Mouse (Mus musculus) liver, embryonic 13.5 days (tissue): ENCODE measurements around the gene Slc6a17. TPM values are rescaled to one million over a fixed set of nuclear protein-coding genes. Genes with fewer than 3 reads are reported as not detected.

Experiments
- ATAC-seq: fragments of 200-750 bp; cut with Nextera tagmentation; 2 replicates; pipeline ENCODE4 v1.8.0; 2017; ENCODE audit warnings: low read depth, mild to moderate bottlenecking, moderate number of reproducible peaks, moderate library complexity
- DNase-seq: peaks from one replicate; pipeline ENCODE4 v3.0.0; 2022
- H3K27ac ChIP-seq: fragments of 300-500 bp; sonication (generic); 2 replicates; pipeline ENCODE4 v1.5.1; 2015; ENCODE audit warnings: moderate library complexity, mild to moderate bottlenecking, inconsistent platforms
- H3K27me3 ChIP-seq: fragments of 300-500 bp; sonication (generic); 2 replicates; pipeline ENCODE4 v1.6.1; 2015; ENCODE audit warnings: mild to moderate bottlenecking, inconsistent platforms
- H3K36me3 ChIP-seq: fragments of 300-500 bp; sonication (generic); 2 replicates; pipeline ENCODE4 v1.6.1; 2015; ENCODE audit warnings: mild to moderate bottlenecking, inconsistent platforms
- H3K4me1 ChIP-seq: fragments of 300-500 bp; sonication (generic); replicated peaks from 2 replicates; pipeline ENCODE4 v1.6.1; 2015; ENCODE audit warnings: inconsistent platforms
- H3K4me2 ChIP-seq: fragments of 300-500 bp; sonication (generic); 2 replicates; pipeline ENCODE4 v1.6.1; 2015; ENCODE audit warnings: inconsistent platforms, mild to moderate bottlenecking, moderate library complexity
- H3K4me3 ChIP-seq: fragments of 300-500 bp; sonication (generic); replicated peaks from 2 replicates; pipeline ENCODE4 v1.5.1; 2015; ENCODE audit warnings: mild to moderate bottlenecking, inconsistent platforms
- H3K9ac ChIP-seq: fragments of 300-500 bp; sonication (generic); 2 replicates; pipeline ENCODE4 v1.6.1; 2015; ENCODE audit warnings: mild to moderate bottlenecking, inconsistent platforms
- H3K9me3 ChIP-seq: fragments of 300-500 bp; sonication (generic); replicated peaks from 2 replicates; pipeline ENCODE4 v1.6.1; 2016; ENCODE audit warnings: inconsistent platforms
- WGBS: fragments of 180-500 bp; shearing (Covaris S2); methylation state at CpG from one replicate; pipeline ENCODE4 v1.1.7; 2015; ENCODE audit not compliant: insufficient replicate concordance; 5-methylcytosine and 5-hydroxymethylcytosine counted together
- polyA plus RNA-seq: library from polyadenylated mRNA; unstranded; fragments of >200 nt; fragmentation: Nextera tagmentation; extraction: Ambion mirVana; gene quantifications from 2 replicates; pipeline ENCODE4 v1.2.1, GENCODE M21; 2015

Gene Slc6a17
- polyA plus RNA-seq, 1 experiment from 2014 or later = 0.27 TPM

- DNase-seq (no peak), ATAC-seq (no peak)
- 62% methylated on average over 5 of the region's 5 CpGs for WGBS
- H3K27me3 ChIP-seq = peaks cover 43% of the 10 kb centered on the region
- no peak overlapping the region for H3K9ac ChIP-seq
- no peak overlapping the region for H3K4me2 ChIP-seq
- no peaks in the 10 kb centered on the region for H3K4me1 ChIP-seq
- no peaks in the 10 kb centered on the region for H3K9me3 ChIP-seq
- no peak overlapping the region for H3K4me3 ChIP-seq
- no peak overlapping the region for H3K27ac ChIP-seq
- no peaks in the 10 kb centered on the region for H3K36me3 ChIP-seq
Observed at GRCm38 (mm10) chr3:107520931-107521330, 3.1 kb upstream of the Slc6a17 start.

DNA sequence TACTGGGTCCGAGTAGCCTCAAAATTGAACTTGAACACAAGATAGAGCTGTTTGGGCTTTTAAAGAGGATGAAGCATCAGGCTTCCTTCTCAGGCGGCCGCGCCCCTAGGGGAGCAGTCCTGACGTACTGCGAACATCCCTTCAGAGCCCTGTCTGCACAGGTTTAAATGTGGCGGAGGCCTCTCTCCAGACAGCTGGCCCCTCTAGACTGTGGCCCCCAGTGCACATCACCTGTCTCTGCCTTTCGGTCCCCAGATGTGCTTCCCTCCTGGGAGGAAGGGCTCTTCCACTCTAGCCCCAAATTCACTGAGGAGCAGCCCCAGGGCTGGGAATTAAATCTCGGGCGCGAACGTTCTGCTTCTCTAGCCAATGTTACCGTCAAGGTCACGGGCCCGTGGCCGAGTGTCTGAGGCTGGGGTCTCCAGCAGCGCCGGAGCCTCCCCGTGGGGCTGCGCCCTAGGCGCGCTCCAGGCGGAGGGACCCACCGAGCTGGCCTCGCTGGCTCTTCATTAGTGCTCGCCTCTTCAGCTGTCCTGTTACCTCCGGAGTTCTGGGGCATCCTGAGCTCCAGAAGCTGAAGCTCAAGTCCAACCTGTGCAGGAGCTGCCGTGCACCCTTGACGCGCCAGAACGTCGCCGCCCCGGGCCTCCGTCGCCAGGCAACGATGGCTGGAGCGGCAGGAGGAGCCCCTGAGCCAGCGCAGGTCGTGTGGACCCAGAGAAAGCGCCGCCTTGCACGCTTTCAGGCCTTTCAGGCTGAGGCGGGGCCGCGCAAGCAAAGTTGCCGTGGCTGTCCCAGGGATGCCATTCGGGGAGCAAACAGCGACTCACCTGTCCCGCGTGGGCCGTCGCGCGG, 815 bp downstream of the Slc6a17 start:
- no peak for ATAC-seq
- Histone ChIP-seq H3K9ac (no peak overlapping the region), H3K4me2 (peak overlapping the region; percentile 56), H3K4me3 (peak overlapping the region; percentile 41), H3K9me3 (no peaks in the 10 kb centered on the region), H3K36me3 (no peaks in the 10 kb centered on the region), H3K4me1 (no peaks in the 10 kb centered on the region), H3K27me3 (peaks cover 61% of the 10 kb centered on the region), H3K27ac (no peak overlapping the region)
- no peak for DNase-seq
- 6% methylated on average over 55 of the region's 55 CpGs for WGBS

DNA sequence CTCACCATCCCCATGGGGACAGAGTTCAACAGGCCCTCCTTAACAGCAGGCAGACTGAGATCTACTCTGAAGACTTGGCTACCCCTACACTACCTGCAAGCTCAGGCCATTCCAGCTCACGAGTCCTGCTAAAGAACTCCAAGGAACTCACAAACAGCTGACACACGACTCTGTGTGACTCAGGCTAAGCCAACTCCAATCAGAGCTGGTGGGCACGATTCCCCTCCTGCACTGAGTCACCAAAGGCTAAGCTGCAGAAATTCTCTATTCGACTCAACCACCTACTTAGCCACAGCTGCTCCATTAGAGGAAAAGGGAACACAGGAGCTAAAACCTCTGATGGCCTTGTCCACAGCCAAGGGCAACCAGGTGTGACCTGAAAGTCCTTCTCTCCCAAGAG, 1.8 kb downstream of the Slc6a17 start:
- Histone ChIP-seq H3K4me3 (no peak overlapping the region), H3K9ac (no peak overlapping the region), H3K4me2 (no peak overlapping the region), H3K27ac (no peak overlapping the region), H3K4me1 (no peaks in the 10 kb centered on the region), H3K9me3 (no peaks in the 10 kb centered on the region), H3K27me3 (peaks cover 59% of the 10 kb centered on the region), H3K36me3 (no peaks in the 10 kb centered on the region)
- WGBS = 34% methylated on average over 4 of the region's 4 CpGs
- no peak for DNase-seq
- no peak for ATAC-seq

- ATAC-seq (no peak), DNase-seq (no peak)
- Histone ChIP-seq H3K4me1 (no peaks in the 10 kb centered on the region), H3K36me3 (no peaks in the 10 kb centered on the region), H3K27ac (no peak overlapping the region), H3K27me3 (peaks cover 23% of the 10 kb centered on the region), H3K9me3 (no peaks in the 10 kb centered on the region), H3K9ac (no peak overlapping the region), H3K4me2 (no peak overlapping the region), H3K4me3 (no peak overlapping the region)
- 72% methylated on average over 3 of the region's 3 CpGs for WGBS
Observed at GRCm38 (mm10) chr3:107511416-107511815, 6.4 kb downstream of the Slc6a17 start.

DNA sequence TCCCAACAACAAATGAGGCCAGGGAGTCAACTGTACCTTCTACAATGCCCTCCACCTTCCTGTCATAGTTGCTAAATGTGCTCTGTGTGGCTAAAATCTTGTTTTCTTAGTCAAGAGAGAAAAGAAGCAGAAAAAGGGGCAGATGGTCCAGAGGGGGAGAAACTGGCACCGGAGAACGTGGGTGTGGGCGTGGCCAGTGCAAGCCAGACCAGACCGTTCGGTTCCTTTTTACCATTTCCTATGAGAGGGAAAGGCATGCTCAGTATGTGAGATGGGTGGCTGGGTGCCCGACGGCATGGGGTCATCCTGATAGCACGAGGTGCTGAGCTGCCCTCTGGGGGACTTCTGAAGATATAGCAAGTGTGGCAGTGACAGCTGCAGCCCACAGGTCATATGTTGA, 9.1 kb downstream of the Slc6a17 start:
- H3K27me3 ChIP-seq = no peaks in the 10 kb centered on the region
- H3K36me3 ChIP-seq = no peaks in the 10 kb centered on the region

GRCm38 (mm10) chr3:107507966-107508365, 9.9 kb downstream of the Slc6a17 start:
- Histone ChIP-seq H3K27ac (no peak overlapping the region), H3K4me2 (no peak overlapping the region), H3K9ac (no peak overlapping the region), H3K4me3 (no peak overlapping the region), H3K36me3 (no peaks in the 10 kb centered on the region), H3K27me3 (no peaks in the 10 kb centered on the region), H3K9me3 (no peaks in the 10 kb centered on the region), H3K4me1 (no peaks in the 10 kb centered on the region)
- no peak for ATAC-seq
- no peak for DNase-seq
- WGBS = 65% methylated on average over 9 of the region's 9 CpGs

More for the DNA sequence above, 9.1 kb downstream of the Slc6a17 start:
- no peaks in the 10 kb centered on the region for H3K4me1 ChIP-seq
- no peak for DNase-seq
- no peak overlapping the region for H3K9ac ChIP-seq
- H3K4me3 ChIP-seq = no peak overlapping the region
- no peak overlapping the region for H3K27ac ChIP-seq
- no peak for ATAC-seq
- WGBS = 49% methylated on average over 8 of the region's 8 CpGs
- no peak overlapping the region for H3K4me2 ChIP-seq
- H3K9me3 ChIP-seq = no peaks in the 10 kb centered on the region

- Histone ChIP-seq H3K9ac (no peak overlapping the region), H3K9me3 (no peaks in the 10 kb centered on the region), H3K36me3 (no peaks in the 10 kb centered on the region), H3K4me3 (no peak overlapping the region), H3K4me1 (no peaks in the 10 kb centered on the region), H3K27me3 (no peaks in the 10 kb centered on the region), H3K27ac (no peak overlapping the region), H3K4me2 (no peak overlapping the region)
- WGBS = 55% methylated on average over 4 of the region's 4 CpGs
- DNase-seq (no peak), ATAC-seq (no peak)
Observed at GRCm38 (mm10) chr3:107506531-107506930, 11.3 kb downstream of the Slc6a17 start.

DNA sequence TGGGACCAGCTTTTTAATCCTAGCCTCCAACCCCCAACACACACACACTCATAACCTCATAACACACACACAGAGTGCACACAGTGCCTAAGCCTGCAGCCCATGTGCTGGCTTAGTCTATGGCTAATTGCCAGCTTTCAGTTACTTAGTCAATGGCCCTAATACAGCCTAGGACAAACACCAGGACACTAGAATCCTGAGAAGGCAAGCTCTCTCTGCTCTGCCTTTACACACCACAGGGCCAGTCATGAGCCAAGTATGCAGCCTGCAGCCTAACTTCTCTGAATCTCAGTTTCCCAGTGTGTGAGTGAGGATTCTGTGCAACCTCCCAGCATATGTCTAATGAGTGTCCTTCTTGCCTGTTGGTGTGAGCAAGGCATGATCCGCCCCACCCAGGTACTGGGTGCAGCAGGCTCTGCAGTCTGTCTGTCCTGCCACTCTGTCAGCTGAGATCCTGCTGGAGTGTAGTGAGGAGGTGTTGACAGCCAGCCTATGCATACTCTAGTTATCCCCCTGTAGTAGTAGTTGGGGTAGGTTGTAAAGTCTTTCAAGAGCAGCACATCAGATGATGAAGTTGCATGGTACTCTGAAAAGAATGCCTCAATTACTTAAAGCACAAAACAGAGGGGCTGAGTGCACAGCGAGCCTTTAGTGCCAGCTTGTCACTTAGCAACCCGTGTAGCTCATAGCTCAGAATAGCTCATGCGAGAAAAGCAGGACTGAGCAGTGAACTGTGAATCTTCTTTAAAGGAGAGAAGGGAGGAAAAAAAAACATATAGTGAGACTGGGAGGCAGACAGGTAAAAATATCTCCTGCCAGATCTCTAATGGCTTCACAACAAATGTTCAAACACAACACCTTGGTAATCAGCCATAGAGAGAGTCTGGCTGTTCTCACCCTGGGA, 12.1 kb downstream of the Slc6a17 start:
- WGBS = 67% methylated on average over 4 of the region's 4 CpGs
- no peaks in the 10 kb centered on the region for H3K27me3 ChIP-seq
- H3K4me3 ChIP-seq = no peak overlapping the region
- H3K4me2 ChIP-seq = no peak overlapping the region
- no peak overlapping the region for H3K27ac ChIP-seq
- H3K9ac ChIP-seq = no peak overlapping the region
- H3K36me3 ChIP-seq = no peaks in the 10 kb centered on the region
- no peaks in the 10 kb centered on the region for H3K9me3 ChIP-seq
- no peaks in the 10 kb centered on the region for H3K4me1 ChIP-seq
- DNase-seq (no peak), ATAC-seq (no peak)

DNA sequence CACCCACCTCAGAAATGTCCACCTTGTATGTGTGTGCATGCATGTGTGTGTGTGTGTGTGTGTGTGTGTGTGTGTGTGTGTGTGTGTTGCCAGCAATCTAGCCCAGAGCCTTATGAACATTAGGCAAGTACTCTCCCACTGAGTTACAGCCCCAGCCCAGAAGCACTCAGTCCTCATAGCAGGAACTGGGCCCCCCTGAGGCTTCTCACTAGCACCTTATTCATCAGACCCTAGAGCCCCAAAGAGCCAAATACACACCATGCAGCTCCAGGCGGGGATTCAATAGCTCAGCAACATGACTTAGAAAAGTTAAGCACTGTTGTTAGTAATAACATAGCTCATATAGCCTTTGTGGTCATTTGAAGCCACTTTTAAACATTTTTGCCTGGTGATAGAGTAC, 13.3 kb downstream of the Slc6a17 start:
- H3K9ac ChIP-seq = no peak overlapping the region
- WGBS = 30% methylated on average over 1 of the region's 1 CpGs
- ATAC-seq (no peak), DNase-seq (no peak)
- no peaks in the 10 kb centered on the region for H3K4me1 ChIP-seq
- H3K4me2 ChIP-seq = no peak overlapping the region
- H3K9me3 ChIP-seq = no peaks in the 10 kb centered on the region
- H3K27ac ChIP-seq = no peak overlapping the region
- H3K36me3 ChIP-seq = no peaks in the 10 kb centered on the region
- H3K27me3 ChIP-seq = no peaks in the 10 kb centered on the region
- H3K4me3 ChIP-seq = no peak overlapping the region

DNA sequence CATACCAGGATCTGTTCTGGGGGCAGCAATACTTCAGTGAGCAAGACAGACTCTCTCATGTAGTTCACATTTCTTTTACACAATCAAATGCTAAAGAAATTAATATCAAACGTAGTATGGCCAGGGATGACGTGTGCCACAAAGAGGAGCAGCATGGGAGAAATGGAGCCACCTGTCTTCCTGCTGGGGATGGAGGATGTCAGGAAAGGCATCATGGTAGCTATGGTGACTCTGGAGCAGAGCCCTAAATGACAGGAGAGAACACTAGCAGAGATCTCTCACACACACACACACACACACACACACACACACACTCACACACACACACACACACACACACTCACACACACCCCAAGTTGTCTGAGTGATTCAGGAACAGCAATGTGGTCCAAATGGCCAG, 14.1 kb downstream of the Slc6a17 start:
- H3K4me3 ChIP-seq = no peak overlapping the region
- H3K4me1 ChIP-seq = no peaks in the 10 kb centered on the region
- H3K4me2 ChIP-seq = no peak overlapping the region
- DNase-seq (no peak), ATAC-seq (no peak)
- H3K9me3 ChIP-seq = no peaks in the 10 kb centered on the region
- 42% methylated on average over 2 of the region's 2 CpGs for WGBS
- no peaks in the 10 kb centered on the region for H3K27me3 ChIP-seq
- no peak overlapping the region for H3K9ac ChIP-seq
- no peak overlapping the region for H3K27ac ChIP-seq
- no peaks in the 10 kb centered on the region for H3K36me3 ChIP-seq

DNA sequence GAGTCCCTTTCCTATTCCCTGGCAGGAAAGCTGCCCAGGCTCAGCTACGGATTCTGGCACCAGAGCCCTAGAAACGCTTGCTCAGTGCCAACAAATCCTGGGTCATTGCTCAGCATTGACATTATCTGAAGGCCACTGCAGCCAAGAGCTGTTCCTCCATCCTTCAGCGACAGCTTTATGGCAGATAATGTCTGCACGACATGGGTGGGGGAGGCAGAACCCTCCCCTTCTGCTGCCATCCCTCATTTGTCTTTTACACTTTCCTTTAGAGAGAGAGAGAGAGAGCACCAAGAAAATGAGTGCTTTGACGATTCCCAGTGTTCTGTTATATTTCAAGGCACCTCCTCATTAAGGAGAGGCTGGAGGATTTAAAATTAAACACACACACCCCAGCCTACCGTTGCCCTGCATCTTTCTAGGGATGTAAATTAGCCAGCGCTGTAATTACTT, 16.1 kb downstream of the Slc6a17 start:
- H3K36me3 ChIP-seq = no peaks in the 10 kb centered on the region
- H3K9ac ChIP-seq = no peak overlapping the region
- no peaks in the 10 kb centered on the region for H3K9me3 ChIP-seq
- 43% methylated on average over 7 of the region's 7 CpGs for WGBS
- no peak overlapping the region for H3K4me3 ChIP-seq
- no peak for DNase-seq
- no peak for ATAC-seq
- H3K4me1 ChIP-seq = no peaks in the 10 kb centered on the region
- H3K27me3 ChIP-seq = no peaks in the 10 kb centered on the region
- no peak overlapping the region for H3K27ac ChIP-seq
- H3K4me2 ChIP-seq = no peak overlapping the region
